Comparison of ENCODE assay signal across 22 mouse cellular contexts in the genomic region with DNA sequence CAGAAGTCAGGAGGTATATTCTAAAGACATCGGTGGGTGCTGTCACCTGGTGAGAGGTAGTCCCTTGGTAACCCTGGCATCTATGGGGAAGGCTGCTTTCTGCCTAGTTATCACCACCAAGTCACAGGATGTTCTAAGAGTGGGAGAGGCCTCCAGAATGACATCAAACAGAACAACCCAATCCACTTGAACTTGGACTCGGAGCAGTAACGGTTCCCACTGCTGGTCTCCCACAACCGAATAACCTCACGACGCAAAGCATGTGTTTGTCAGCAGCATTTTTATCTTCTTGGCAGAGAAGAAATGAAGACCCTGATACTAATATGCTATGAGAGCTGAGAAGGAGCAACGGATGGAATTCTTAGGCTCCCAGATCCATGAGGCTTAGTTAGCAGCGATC.
"Had no signal": no experiment of that assay in that cellular context is flagged by ENCODE, and none has a peak within 500 bp of the region (broad histone marks: within the 10 kb centered on the region; RNA-seq: fewer than 3 reads in every experiment).

No protein-coding gene starts in this region.

- DNase-seq: kidney, adult 11 months; kidney, adult 8-10 months; kidney, postnatal 25 days; layer of hippocampus, adult 9-11 months; liver; liver, embryonic 13.5 days; lung, embryonic 14.5 days; lung, postnatal 10 days; lung, postnatal 4 days; right cerebral cortex, postnatal 25 days; spleen, adult 18-20 months; thymus, postnatal 25 days had no signal

- H3K9ac ChIP-seq: kidney, embryonic 15.5 days; limb, embryonic 13.5 days; liver, embryonic 13.5 days; lung, embryonic 14.5 days; midbrain, embryonic 13.5 days; neural tube, embryonic 13.5 days; stomach, embryonic 15.5 days had no signal

- H3K9me3 ChIP-seq: kidney, embryonic 15.5 days; limb, embryonic 10.5 days; limb, embryonic 13.5 days; liver, embryonic 13.5 days; midbrain, embryonic 10.5 days; midbrain, embryonic 13.5 days; neural tube, embryonic 13.5 days; stomach, embryonic 15.5 days had no signal

- ATAC-seq: midbrain, embryonic 13.5 days; midbrain, embryonic 16.5 days had no signal

- H3K4me2 ChIP-seq: kidney, embryonic 15.5 days; limb, embryonic 13.5 days; liver, embryonic 13.5 days; lung, embryonic 14.5 days; midbrain, embryonic 13.5 days; neural tube, embryonic 13.5 days; stomach, embryonic 15.5 days had no signal

- H3K4me3 ChIP-seq: kidney, embryonic 15.5 days; layer of hippocampus, adult 2 months; limb, embryonic 10.5 days; limb, embryonic 13.5 days; liver, embryonic 13.5 days; midbrain, embryonic 10.5 days; midbrain, embryonic 13.5 days; myocyte; neural tube, embryonic 13.5 days; stomach, embryonic 15.5 days had no signal

- H3K27ac ChIP-seq: kidney, embryonic 15.5 days; layer of hippocampus, adult 2 months; limb, embryonic 13.5 days; liver, embryonic 13.5 days; midbrain, embryonic 10.5 days; midbrain, embryonic 13.5 days; neural tube, embryonic 13.5 days had no signal

- H3K27me3 ChIP-seq: kidney, embryonic 15.5 days; limb, embryonic 13.5 days; liver, embryonic 13.5 days; midbrain, embryonic 13.5 days; neural tube, embryonic 13.5 days; stomach, embryonic 15.5 days had no signal
